Mouse (Mus musculus) lung, embryonic 14.5 days (tissue): ENCODE measurements around the gene Ranbp6. TPM values are rescaled to one million over a fixed set of nuclear protein-coding genes. Genes with fewer than 3 reads are reported as not detected.

Experiments used
- ATAC-seq: fragments of 200-750 bp; cut with Nextera tagmentation; 2 replicates; pipeline ENCODE4 v1.8.0; 2017; ENCODE audit warnings: mild to moderate bottlenecking, moderate TSS enrichment, moderate library complexity; ENCODE audit not compliant: insufficient read depth
- DNase-seq: peaks from one replicate; pipeline ENCODE4 v3.0.0-alpha.2; 2015
- H3K27ac ChIP-seq: fragments of 300-500 bp; sonication (generic); 2 replicates; pipeline ENCODE4 v1.5.1; 2014; ENCODE audit warnings: low read depth, mild to moderate bottlenecking, moderate library complexity
- H3K27me3 ChIP-seq: fragments of 300-500 bp; sonication (generic); 2 replicates; pipeline ENCODE4 v1.6.1; 2014; ENCODE audit warnings: low read length, control low read depth; ENCODE audit not compliant: insufficient read depth
- H3K36me3 ChIP-seq: fragments of 300-500 bp; sonication (generic); 2 replicates; pipeline ENCODE4 v1.6.1; 2014; ENCODE audit warnings: control low read depth; ENCODE audit not compliant: insufficient read depth
- H3K4me1 ChIP-seq: fragments of 300-500 bp; sonication (generic); 2 replicates; pipeline ENCODE4 v1.6.1; 2014; ENCODE audit warnings: antibody characterized with exemption, control low read depth; ENCODE audit not compliant: insufficient read depth
- H3K4me2 ChIP-seq: fragments of 300-500 bp; sonication (generic); 2 replicates; pipeline ENCODE4 v1.6.1; 2014; ENCODE audit warnings: mild to moderate bottlenecking
- H3K4me3 ChIP-seq: fragments of 300-500 bp; sonication (generic); 2 replicates; pipeline ENCODE4 v1.5.1; 2014; ENCODE audit warnings: low read depth, low read length
- H3K9ac ChIP-seq: fragments of 300-500 bp; sonication (generic); 2 replicates; pipeline ENCODE4 v1.6.1; 2014
- H3K9me3 ChIP-seq: fragments of 300-500 bp; sonication (generic); 2 replicates; pipeline ENCODE4 v1.6.1; 2016; ENCODE audit warnings: low read depth, low read length, control low read depth
- CTCF ChIP-seq: IDR thresholded peaks from 2 replicates; pipeline ENCODE4 v1.5.1; 2016; ENCODE audit warnings: antibody characterized with exemption, low read depth
- WGBS: fragments of 180-500 bp; shearing (Covaris S2); extraction: QIAGEN DNeasy Blood & Tissue Kit; methylation state at CpG from one replicate; pipeline ENCODE4 v1.1.7; 2014; 5-methylcytosine and 5-hydroxymethylcytosine counted together
- polyA plus RNA-seq: library from polyadenylated mRNA; unstranded; fragments of >200 nt; fragmentation: Nextera tagmentation; extraction: Ambion mirVana; gene quantifications from 2 replicates; pipeline ENCODE4 v1.2.1, GENCODE M21; 2014

Gene Ranbp6
- polyA plus RNA-seq, 1 experiment from 2014 or later = 15.2 TPM

DNA sequence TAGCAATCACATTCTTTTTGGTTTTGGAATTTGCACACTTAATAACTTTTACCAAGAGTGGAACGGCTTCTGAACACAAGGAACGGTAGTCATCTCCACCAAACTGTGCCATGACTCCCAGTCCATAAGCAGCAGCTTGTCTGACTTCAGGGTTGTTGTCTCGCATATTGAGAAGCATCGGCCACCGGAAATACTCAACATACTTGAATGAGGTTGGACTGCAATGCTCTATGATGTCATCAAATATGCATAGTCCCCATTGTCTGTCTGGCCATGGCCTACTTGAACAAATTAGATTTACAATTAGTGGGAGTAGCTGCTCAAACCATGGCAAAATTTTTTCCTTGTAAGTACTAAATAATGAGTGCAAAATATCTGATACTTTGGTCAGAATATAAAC is 2.8 kb downstream of the Ranbp6 start:
- no peak for TF ChIP-seq CTCF
- 94% methylated on average over 5 of the region's 5 CpGs for WGBS
- peaks cover 19% of the 10 kb centered on the region for H3K36me3 ChIP-seq
- no peak overlapping the region for H3K27ac ChIP-seq
- H3K9me3 ChIP-seq = no peaks in the 10 kb centered on the region
- peaks cover 6% of the 10 kb centered on the region for H3K4me1 ChIP-seq
- DNase-seq (no peak), ATAC-seq (no peak)
- no peak overlapping the region for H3K4me3 ChIP-seq
- H3K27me3 ChIP-seq = no peaks in the 10 kb centered on the region
- H3K4me2 ChIP-seq = no peak overlapping the region
- no peak overlapping the region for H3K9ac ChIP-seq

DNA sequence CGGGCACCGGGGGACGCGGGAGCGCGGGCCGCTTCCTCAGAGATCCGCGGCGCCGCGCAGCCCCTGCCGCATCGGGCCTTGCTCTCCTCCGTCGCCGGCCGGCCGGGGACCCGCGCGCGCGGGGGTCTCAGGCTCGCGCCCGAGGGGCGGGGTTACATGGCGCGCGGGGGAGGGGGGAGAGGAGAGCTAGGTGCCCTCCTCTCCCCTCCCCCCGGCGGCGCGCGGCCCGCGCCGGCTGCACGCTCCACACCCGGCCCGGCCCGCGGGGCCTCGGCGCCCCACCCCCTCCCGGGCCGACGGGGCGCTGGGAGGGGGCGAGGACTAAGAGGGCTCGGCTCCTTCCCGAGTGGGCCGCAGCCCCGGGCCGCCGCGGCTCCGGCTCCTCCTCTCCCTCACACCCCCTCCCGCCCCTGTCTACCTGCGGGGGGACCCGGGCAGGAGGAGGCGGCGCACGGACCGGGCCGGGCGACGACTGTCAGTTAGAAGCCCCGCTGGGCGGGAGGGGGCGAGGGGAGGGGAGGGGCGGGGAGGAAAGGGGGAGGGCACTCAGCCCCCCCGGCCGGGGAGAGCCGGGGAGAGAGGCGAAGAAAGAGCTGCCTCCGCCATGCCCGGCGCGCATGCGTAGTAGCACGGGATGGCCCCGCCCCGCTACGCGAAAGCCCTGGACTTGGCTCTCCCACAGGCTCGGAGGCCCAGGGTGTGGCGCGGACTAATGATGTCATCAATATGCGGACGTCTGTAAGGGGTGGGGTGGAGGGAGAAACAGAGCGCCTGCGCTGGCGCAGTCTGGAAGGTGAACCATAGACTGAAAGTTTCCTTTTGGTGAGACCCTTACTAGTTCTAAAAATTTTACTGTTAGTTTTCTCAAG is 6.6 kb downstream of the Ranbp6 start, which contains the start of gene 9930021J03Rik:
TSS of gene 9930021J03Rik (minus strand) at position 73 of the 869 bp plus-strand sequence.
- Histone ChIP-seq H3K4me2 (peak within 1 kb of the TSS; percentile 82), H3K9me3 (no peaks in the 10 kb centered on the region), H3K4me1 (peaks cover 6% of the 10 kb centered on the region), H3K27ac (peak within 1 kb of the TSS; percentile 90), H3K9ac (peak within 1 kb of the TSS; percentile 86), H3K36me3 (peaks cover 19% of the 10 kb centered on the region), H3K27me3 (no peaks in the 10 kb centered on the region), H3K4me3 (peak within 1 kb of the TSS; percentile 87)
- ATAC-seq (peak; percentile 92), DNase-seq (peak; percentile 100)
- WGBS = under 1% methylated on average over 44 of the region's 95 CpGs
- no peak for TF ChIP-seq CTCF

DNA sequence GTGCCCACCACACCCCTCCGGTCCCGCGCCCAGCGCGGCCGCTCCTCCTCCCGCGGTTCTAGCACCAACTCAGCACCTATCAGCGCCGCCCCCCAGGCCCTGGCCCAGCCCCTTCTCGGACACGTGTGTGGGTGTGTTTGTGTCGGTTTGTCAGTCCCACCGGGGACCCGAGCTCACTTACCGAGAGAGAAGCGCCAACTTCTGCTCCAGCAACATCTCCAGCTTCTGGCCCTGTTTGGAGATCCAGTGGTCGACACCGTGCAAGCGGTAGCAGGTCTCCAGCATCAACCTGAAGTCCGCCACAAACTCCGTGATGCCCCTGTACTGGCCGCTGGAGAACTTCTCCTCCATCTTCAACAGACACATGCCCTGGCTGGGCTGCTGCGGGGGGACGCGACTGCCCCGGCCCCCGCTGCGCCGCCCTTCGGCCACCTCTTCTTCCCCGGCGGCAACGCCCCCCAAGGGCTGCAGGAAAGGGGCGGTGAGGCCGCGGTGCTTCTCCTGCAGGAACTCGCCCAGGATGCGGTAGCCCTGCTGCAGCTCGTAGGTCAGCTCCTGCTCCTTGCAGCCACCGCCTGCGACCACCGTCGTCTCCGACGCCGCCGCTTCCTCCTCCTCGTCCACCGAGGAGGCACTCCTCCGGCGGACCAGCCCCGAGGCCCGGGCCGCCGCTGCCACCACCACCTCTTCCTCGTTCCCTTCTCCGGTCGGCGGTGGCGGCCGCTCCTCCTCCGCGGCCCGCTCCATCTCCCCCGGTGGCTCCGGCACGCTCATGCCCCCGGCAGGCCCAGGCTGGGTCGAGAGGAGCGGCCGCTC is 7.5 kb downstream of the Ranbp6 start:
- Histone ChIP-seq H3K27ac (peak overlapping the region; percentile 90), H3K9ac (peak overlapping the region; percentile 86), H3K9me3 (no peaks in the 10 kb centered on the region), H3K4me3 (peak overlapping the region; percentile 87), H3K27me3 (no peaks in the 10 kb centered on the region), H3K4me1 (peaks cover 6% of the 10 kb centered on the region), H3K36me3 (peaks cover 11% of the 10 kb centered on the region), H3K4me2 (peak overlapping the region; percentile 82)
- ATAC-seq (peak; percentile 78), DNase-seq (peak; percentile 80)
- no peak for TF ChIP-seq CTCF
- WGBS = under 1% methylated on average over 56 of the region's 72 CpGs

DNA sequence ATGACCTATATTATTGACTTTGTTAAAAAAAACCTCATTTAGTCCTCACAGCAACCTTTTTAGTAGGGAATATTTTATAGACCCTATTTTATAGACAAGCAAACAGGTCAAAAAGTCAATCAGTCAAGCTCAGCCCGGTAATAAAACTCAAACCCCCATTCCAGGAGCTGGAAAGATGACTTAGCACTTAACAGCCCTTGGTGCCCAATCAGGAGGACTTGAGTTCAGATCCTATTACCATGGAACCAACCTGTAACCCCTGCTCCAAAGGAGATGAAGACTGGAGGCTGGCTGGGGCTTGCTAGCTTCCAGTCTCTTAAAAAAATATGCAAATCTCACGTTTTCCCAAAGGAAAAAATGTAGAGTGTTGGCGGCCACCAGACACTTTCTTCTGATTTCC is 8.8 kb downstream of the Ranbp6 start:
- 37% methylated on average over 3 of the region's 3 CpGs for WGBS

DNA sequence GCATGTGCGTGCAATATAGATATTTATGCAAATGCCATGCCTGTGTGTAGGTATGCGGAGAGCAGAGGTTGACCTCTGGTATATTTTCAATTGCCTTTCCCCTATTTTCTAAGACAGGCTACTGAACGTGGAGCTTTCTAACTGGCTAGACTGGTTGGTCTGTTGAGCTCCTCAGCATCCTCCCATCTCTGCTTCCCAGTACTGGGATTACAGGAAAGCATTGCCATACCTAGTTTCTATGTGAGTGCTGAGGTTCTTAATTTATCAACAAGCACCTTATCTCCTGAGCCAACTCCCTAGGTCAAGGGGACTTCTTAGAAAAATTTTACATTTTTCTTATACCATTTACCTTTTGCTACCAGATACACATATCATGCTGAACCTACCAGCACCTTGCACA is 15.4 kb downstream of the Ranbp6 start:
- no peak for DNase-seq
- WGBS = 81% methylated on average over 3 of the region's 3 CpGs
- no peak for TF ChIP-seq CTCF
- Histone ChIP-seq H3K27ac (no peak overlapping the region), H3K36me3 (no peaks in the 10 kb centered on the region), H3K4me3 (no peak overlapping the region), H3K27me3 (no peaks in the 10 kb centered on the region), H3K4me2 (no peak overlapping the region), H3K4me1 (0 out of 2 replicates have a peak, but pooled peaks cover 2% of the 10 kb centered on the region), H3K9me3 (no peaks in the 10 kb centered on the region), H3K9ac (no peak overlapping the region)
- ATAC-seq = no peak

More for the DNA sequence above, 8.8 kb downstream of the Ranbp6 start:
- DNase-seq = no peak
- Histone ChIP-seq H3K4me1 (peaks cover 6% of the 10 kb centered on the region), H3K27ac (no peak overlapping the region), H3K4me2 (peak overlapping the region; percentile 82), H3K9me3 (no peaks in the 10 kb centered on the region), H3K9ac (no peak overlapping the region), H3K4me3 (peak overlapping the region; percentile 87), H3K27me3 (no peaks in the 10 kb centered on the region), H3K36me3 (0 out of 2 replicates have a peak, but pooled peaks cover 3% of the 10 kb centered on the region)
- ATAC-seq = no peak
- no peak for TF ChIP-seq CTCF

DNA sequence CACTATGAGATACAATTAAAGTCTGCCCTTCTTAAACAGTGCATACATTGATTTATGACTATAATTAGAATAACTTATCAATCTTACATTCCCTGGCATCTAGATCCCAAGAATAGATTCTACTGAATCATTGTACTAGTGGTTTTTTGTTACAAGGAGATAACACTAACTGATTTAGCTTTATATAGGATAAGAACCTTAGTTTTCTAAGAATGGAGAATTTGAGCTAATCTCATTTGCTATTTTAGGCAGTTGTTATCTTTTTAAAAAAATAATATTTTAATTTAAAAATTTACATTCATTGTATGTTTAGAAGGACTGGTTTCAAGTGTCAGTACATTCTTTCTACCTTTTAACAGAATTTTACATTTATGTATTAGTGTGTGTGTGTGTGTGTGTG is 24.8 kb downstream of the Ranbp6 start:
- no peak for ATAC-seq

DNA sequence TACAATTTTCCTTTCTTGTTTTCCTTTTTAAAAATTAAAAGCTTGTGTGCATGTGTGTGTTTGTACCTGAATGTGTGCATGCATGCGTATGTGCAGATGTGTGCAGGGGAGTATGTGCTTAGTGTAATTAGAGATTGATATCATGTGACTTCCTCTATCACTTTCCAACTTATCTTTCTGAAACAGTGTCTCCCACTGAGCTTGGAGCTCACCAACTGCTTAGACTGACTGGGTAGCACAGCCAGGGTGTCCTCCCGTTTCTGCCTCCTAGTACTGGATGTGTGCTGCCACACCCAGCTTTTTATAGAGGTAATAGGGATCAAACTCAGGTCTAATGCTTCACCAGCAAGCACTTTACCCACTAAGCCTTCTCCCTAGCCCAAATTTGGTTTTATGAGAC is 29.9 kb downstream of the Ranbp6 start:
- H3K4me2 ChIP-seq = no peak overlapping the region
- no peaks in the 10 kb centered on the region for H3K4me1 ChIP-seq
- DNase-seq (no peak), ATAC-seq (no peak)
- no peaks in the 10 kb centered on the region for H3K27me3 ChIP-seq
- no peak overlapping the region for H3K4me3 ChIP-seq
- TF ChIP-seq CTCF = no peak
- WGBS = 90% methylated on average over 2 of the region's 2 CpGs
- H3K27ac ChIP-seq = no peak overlapping the region
- H3K9ac ChIP-seq = no peak overlapping the region
- H3K36me3 ChIP-seq = peaks cover 5% of the 10 kb centered on the region; the same call in 1 of the 2 replicates
- H3K9me3 ChIP-seq = no peaks in the 10 kb centered on the region

More for the DNA sequence above, 24.8 kb downstream of the Ranbp6 start:
- H3K9ac ChIP-seq = no peak overlapping the region
- H3K27me3 ChIP-seq = no peaks in the 10 kb centered on the region
- no peak for DNase-seq
- H3K27ac ChIP-seq = no peak overlapping the region
- no peak overlapping the region for H3K4me3 ChIP-seq
- H3K4me1 ChIP-seq = no peaks in the 10 kb centered on the region
- H3K9me3 ChIP-seq = no peaks in the 10 kb centered on the region
- peaks cover 5% of the 10 kb centered on the region; the same call in 1 of the 2 replicates for H3K36me3 ChIP-seq
- TF ChIP-seq CTCF = no peak
- H3K4me2 ChIP-seq = no peak overlapping the region

Other genes with a start within 250 kb of the Ranbp6 start
- 7.4 and 8.4 TPM in 2 replicates for gene Ermp1, start 164.6 kb downstream of the Ranbp6 start, polyA plus RNA-seq
- gene Mlana, start 115.2 kb downstream of the Ranbp6 start, polyA plus RNA-seq = not detected in 2 replicates
- gene 9930021J03Rik, start 7.0 kb downstream of the Ranbp6 start, polyA plus RNA-seq = 7.1 TPM in 2 replicates
- 2.4 and 4.4 TPM in 2 replicates for gene Il33, start 112.1 kb upstream of the Ranbp6 start, polyA plus RNA-seq
- gene Trpd52l3, start 190.8 kb upstream of the Ranbp6 start, polyA plus RNA-seq = not detected in 2 replicates
- gene Uhrf2, start 217.5 kb upstream of the Ranbp6 start, polyA plus RNA-seq = 78.5 and 78.6 TPM in 2 replicates